Mouse (Mus musculus) lung, adult 10 weeks (tissue): ENCODE data around the gene Hist1h3i. TPM values are rescaled to one million over a fixed set of nuclear protein-coding genes. Genes with fewer than 3 reads are reported as not detected.

Experiments used
- polyA plus RNA-seq: library from polyadenylated mRNA; stranded (reverse); fragments of 350-450 nt; fragmentation: Illumina TruSeq; extraction: RNeasy Lipid Tissue Mini Kit (QIAGEN cat#74804); gene quantifications from one replicate; pipeline ENCODE4 v1.2.3, GENCODE M21; 2014; ENCODE audit warnings: low read depth, low replicate concordance; ENCODE audit not compliant: insufficient read depth

Hist1h3i gene
- polyA plus RNA-seq = not detected

GRCm38 (mm10) chr13:21783255-21783617 is at the start of gene Hist1h3i:
Gene Hist1h3i, minus strand, starts transcription at chr13:21783370.

GRCm38 (mm10) chr13:21831418-21832394 is 48.5 kb upstream of the Hist1h3i start, which contains the start of gene Hist1h4n:
Gene Hist1h4n, minus strand, starts transcription at chr13:21832196.

GRCm38 (mm10) chr13:21811539-21811938 is 28.4 kb upstream of the Hist1h3i start, which contains the start of gene Hist1h4m:
Gene Hist1h4m, plus strand, starts transcription at chr13:21811746.

GRCm38 (mm10) chr13:21810073-21810472 is 26.9 kb upstream of the Hist1h3i start, which contains the start of the genes Hist1h2bq and Hist1h2ao:
Gene Hist1h2bq, minus strand, starts transcription at chr13:21810197.
Gene Hist1h2ao, plus strand, starts transcription at chr13:21810465.

GRCm38 (mm10) chr13:21786899-21787629 is 3.9 kb upstream of the Hist1h3i start, which contains the start of the genes Hist1h2an and Hist1h2bp:
Gene Hist1h2an, minus strand, starts transcription at chr13:21787218.
Gene Hist1h2bp, plus strand, starts transcription at chr13:21787461.

GRCm38 (mm10) chr13:21779767-21780731 is 3.1 kb downstream of the Hist1h3i start, which contains the start of gene Hist1h1b:
Gene Hist1h1b, minus strand, starts transcription at chr13:21780625.

GRCm38 (mm10) chr13:21753524-21754285 is 29.5 kb downstream of the Hist1h3i start, which contains the start of the genes Hist1h2ak and Hist1h2bn:
Gene Hist1h2ak, minus strand, starts transcription at chr13:21753827.
Gene Hist1h2bn, plus strand, starts transcription at chr13:21754123.

GRCm38 (mm10) chr13:21750159-21751017 is 32.8 kb downstream of the Hist1h3i start, which contains the start of gene Hist1h4k:
Gene Hist1h4k, minus strand, starts transcription at chr13:21750505.

GRCm38 (mm10) chr13:21734906-21735767 is 48.0 kb downstream of the Hist1h3i start, which contains the start of gene Hist1h4j:
Gene Hist1h4j, plus strand, starts transcription at chr13:21735064.

Other genes with a start within 250 kb of the Hist1h3i start
- gene Olfr1366, start 240.6 kb downstream of the Hist1h3i start, polyA plus RNA-seq = not detected
- not detected for gene Olfr1535, start 223.5 kb downstream of the Hist1h3i start, polyA plus RNA-seq
- not detected for gene Olfr1364, start 201.6 kb downstream of the Hist1h3i start, polyA plus RNA-seq
- not detected for gene Olfr1362, start 169.3 kb downstream of the Hist1h3i start, polyA plus RNA-seq
- not detected for gene Olfr11, start 140.9 kb downstream of the Hist1h3i start, polyA plus RNA-seq
- gene Olfr1361, start 120.0 kb downstream of the Hist1h3i start, polyA plus RNA-seq = not detected
- not detected for gene Olfr1360, start 106.0 kb downstream of the Hist1h3i start, polyA plus RNA-seq
- gene Olfr1359, start 85.3 kb downstream of the Hist1h3i start, polyA plus RNA-seq = not detected
- gene Hist1h2bl, start 67.2 kb downstream of the Hist1h3i start, polyA plus RNA-seq = not detected
- gene Hist1h2ai, start 66.9 kb downstream of the Hist1h3i start, polyA plus RNA-seq = not detected
- not detected for gene Hist1h3h, start 65.7 kb downstream of the Hist1h3i start, polyA plus RNA-seq
- gene Hist1h2bm, start 61.3 kb downstream of the Hist1h3i start, polyA plus RNA-seq = not detected
- gene Hist1h4j, start 48.3 kb downstream of the Hist1h3i start, polyA plus RNA-seq = not detected
- gene Hist1h4k, start 32.9 kb downstream of the Hist1h3i start, polyA plus RNA-seq = not detected
- not detected for gene Hist1h2ak, start 29.5 kb downstream of the Hist1h3i start, polyA plus RNA-seq
- gene Hist1h2bn, start 29.2 kb downstream of the Hist1h3i start, polyA plus RNA-seq = not detected
- gene Hist1h1b, start 2.7 kb downstream of the Hist1h3i start, polyA plus RNA-seq = not detected
- gene Hist1h2an, start 3.8 kb upstream of the Hist1h3i start, polyA plus RNA-seq = not detected
- gene Hist1h2bp, start 4.1 kb upstream of the Hist1h3i start, polyA plus RNA-seq = not detected
- 0.42 TPM for gene Hist1h2bq, start 26.8 kb upstream of the Hist1h3i start, polyA plus RNA-seq
- gene Hist1h2ao, start 27.1 kb upstream of the Hist1h3i start, polyA plus RNA-seq = not detected
- 1.4 TPM for gene Hist1h4m, start 28.4 kb upstream of the Hist1h3i start, polyA plus RNA-seq
- 1.0 TPM for gene Hist1h4n, start 48.8 kb upstream of the Hist1h3i start, polyA plus RNA-seq
- not detected for gene Hist1h2ap, start 50.1 kb upstream of the Hist1h3i start, polyA plus RNA-seq
- not detected for gene Hist1h2br, start 50.4 kb upstream of the Hist1h3i start, polyA plus RNA-seq
- gene Zfp184, start 161.7 kb upstream of the Hist1h3i start, polyA plus RNA-seq = 1.2 TPM
- gene Pom121l2, start 197.8 kb upstream of the Hist1h3i start, polyA plus RNA-seq = not detected
- not detected for gene Prss16, start 226.4 kb upstream of the Hist1h3i start, polyA plus RNA-seq